Mouse (Mus musculus): ENCODE results near the gene Plekhm3. TPM values are rescaled to one million over a fixed set of nuclear protein-coding genes. Genes with fewer than 3 reads are reported as not detected.

The Plekhm3 gene
- total RNA-seq, 1 experiment, result 9.8 TPM

DNA sequence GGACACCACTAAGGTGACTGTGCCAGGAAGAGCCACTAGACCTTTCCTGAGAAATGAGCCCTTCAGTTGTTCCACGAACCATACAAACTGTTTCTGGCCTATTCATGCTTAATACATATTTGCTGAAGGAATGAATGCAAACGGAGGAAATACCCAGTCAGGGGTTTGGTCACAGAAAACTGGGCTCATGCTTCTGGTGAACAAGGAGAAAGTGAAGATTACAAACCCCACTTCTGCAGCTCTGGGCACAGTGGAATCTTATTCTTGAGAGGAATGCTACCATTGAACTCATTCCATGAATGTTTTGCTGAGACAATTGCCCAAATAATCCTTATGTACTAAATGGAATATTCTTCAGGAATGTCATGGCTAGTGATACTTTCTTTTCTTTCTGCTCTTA, 106.3 kb downstream of the Plekhm3 start:
- TF ChIP-seq HCFC1 (IDR thresholded peaks at IDR 0.05; ENCODE audit: borderline replicate concordance, insufficient read depth, low read length), result no peak
- no peak for TF ChIP-seq MAFK (IDR thresholded peaks at IDR 0.05; ENCODE audit: insufficient read depth, low read depth, low read length)
- no peak for TF ChIP-seq CHD2 (IDR thresholded peaks at IDR 0.05; ENCODE audit: low read depth, low read length)
- TF ChIP-seq ZNF384 (IDR thresholded peaks at IDR 0.05; ENCODE audit: low read depth, low read length), result no peak
- TF ChIP-seq ZC3H11A (IDR thresholded peaks at IDR 0.05; ENCODE audit: borderline replicate concordance, low read depth, low read length), result no peak
- no peak overlapping the region for H3K4me3 ChIP-seq (ENCODE audit: insufficient read depth in 1 of 2, low read depth in 1 of 2, low read length in 2 of 2, poor library complexity in 1 of 2, severe bottlenecking in 1 of 2)
- H3K9ac ChIP-seq (ENCODE audit: insufficient read depth, low read depth, low read length, poor library complexity, severe bottlenecking), result no peak overlapping the region
- no peak overlapping the region for H3K27ac ChIP-seq (ENCODE audit: insufficient read depth, low read depth, low read length, poor library complexity, severe bottlenecking)
- DNase-seq (ENCODE audit: low read depth, low spot score), result no peak
- H3K4me1 ChIP-seq (ENCODE audit: control insufficient read depth in 2 of 2, insufficient read depth in 2 of 2, low read length in 2 of 2, poor library complexity in 1 of 2), result no peaks in the 10 kb centered on the region
- in situ Hi-C loops (cut with MboI; ENCODE audit: low sequenced_read_pairs in 2 of 2, unreplicated experiment in 2 of 2), result no loop called here
- H3K9me3 ChIP-seq (ENCODE audit: control insufficient read depth, insufficient read depth, low read depth, low read length), result no peaks in the 10 kb centered on the region
- no peaks in the 10 kb centered on the region for H3K36me3 ChIP-seq (ENCODE audit: control insufficient read depth, insufficient read depth, low read length, poor library complexity, severe bottlenecking)

DNA sequence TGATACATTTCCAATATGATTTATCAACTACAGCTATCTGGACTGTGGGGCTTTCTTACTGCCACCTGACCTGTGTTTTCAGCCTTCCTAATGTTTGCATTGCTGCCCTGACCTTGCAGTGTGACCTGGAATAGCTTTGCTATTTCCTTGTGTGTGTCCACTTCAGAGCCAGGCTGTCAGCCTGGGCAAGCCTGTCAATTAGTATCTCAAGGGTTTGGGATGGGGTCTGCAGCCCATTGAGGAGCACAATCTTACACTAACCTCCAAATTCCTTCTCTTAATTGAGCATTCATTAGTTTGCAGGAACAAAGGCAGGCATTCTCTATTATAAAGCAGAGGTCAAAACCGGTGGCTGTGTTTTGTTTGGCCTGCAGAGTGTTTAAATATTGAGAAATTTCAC, 107.6 kb downstream of the Plekhm3 start:
- no peak for DNase-seq (ENCODE audit: low read depth, low spot score)
- TF ChIP-seq MAFK (IDR thresholded peaks at IDR 0.05; ENCODE audit: insufficient read depth, low read depth, low read length) (no peak), ZC3H11A (IDR thresholded peaks at IDR 0.05; ENCODE audit: borderline replicate concordance, low read depth, low read length) (no peak), CHD2 (IDR thresholded peaks at IDR 0.05; ENCODE audit: low read depth, low read length) (no peak), ZNF384 (IDR thresholded peaks at IDR 0.05; ENCODE audit: low read depth, low read length) (no peak), HCFC1 (IDR thresholded peaks at IDR 0.05; ENCODE audit: borderline replicate concordance, insufficient read depth, low read length) (no peak)
- H3K4me1 ChIP-seq (ENCODE audit: control insufficient read depth in 2 of 2, insufficient read depth in 2 of 2, low read length in 2 of 2, poor library complexity in 1 of 2), result no peaks in the 10 kb centered on the region
- H3K27ac ChIP-seq (ENCODE audit: insufficient read depth, low read depth, low read length, poor library complexity, severe bottlenecking), result no peak overlapping the region
- H3K9ac ChIP-seq (ENCODE audit: insufficient read depth, low read depth, low read length, poor library complexity, severe bottlenecking), result no peak overlapping the region
- H3K36me3 ChIP-seq (ENCODE audit: control insufficient read depth, insufficient read depth, low read length, poor library complexity, severe bottlenecking), result no peaks in the 10 kb centered on the region
- in situ Hi-C loops (cut with MboI; ENCODE audit: low sequenced_read_pairs in 2 of 2, unreplicated experiment in 2 of 2), result no loop called here
- H3K9me3 ChIP-seq (ENCODE audit: control insufficient read depth, insufficient read depth, low read depth, low read length), result no peaks in the 10 kb centered on the region
- no peak overlapping the region for H3K4me3 ChIP-seq (ENCODE audit: insufficient read depth in 1 of 2, low read depth in 1 of 2, low read length in 2 of 2, poor library complexity in 1 of 2, severe bottlenecking in 1 of 2)

DNA sequence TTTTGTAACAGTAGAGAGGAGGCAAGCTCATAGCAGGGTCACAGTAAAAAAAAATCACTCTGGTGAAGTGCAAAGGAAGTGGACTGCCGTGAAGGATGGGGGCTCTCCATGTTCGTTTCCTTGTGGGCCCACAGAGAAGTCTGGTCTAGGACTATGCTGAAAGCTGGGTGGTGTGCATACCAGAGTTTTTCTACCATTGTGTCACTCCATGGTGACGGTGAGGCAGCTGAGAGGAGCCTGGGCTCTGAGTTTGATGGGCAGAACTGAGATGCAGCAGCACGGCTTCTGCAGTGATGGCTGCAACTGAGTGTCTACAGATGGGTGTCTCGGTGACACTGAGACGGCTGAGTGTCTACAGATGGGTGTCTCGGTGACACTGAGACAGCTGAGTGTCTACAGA, 108.5 kb downstream of the Plekhm3 start:
- Histone ChIP-seq H3K4me1 (ENCODE audit: control insufficient read depth in 2 of 2, insufficient read depth in 2 of 2, low read length in 2 of 2, poor library complexity in 1 of 2) (no peaks in the 10 kb centered on the region), H3K27ac (ENCODE audit: insufficient read depth, low read depth, low read length, poor library complexity, severe bottlenecking) (no peak overlapping the region), H3K9ac (ENCODE audit: insufficient read depth, low read depth, low read length, poor library complexity, severe bottlenecking) (no peak overlapping the region), H3K4me3 (ENCODE audit: insufficient read depth in 1 of 2, low read depth in 1 of 2, low read length in 2 of 2, poor library complexity in 1 of 2, severe bottlenecking in 1 of 2) (no peak overlapping the region), H3K9me3 (ENCODE audit: control insufficient read depth, insufficient read depth, low read depth, low read length) (no peaks in the 10 kb centered on the region), H3K36me3 (ENCODE audit: control insufficient read depth, insufficient read depth, low read length, poor library complexity, severe bottlenecking) (no peaks in the 10 kb centered on the region)
- TF ChIP-seq CHD2 (IDR thresholded peaks at IDR 0.05; ENCODE audit: low read depth, low read length), result no peak
- no peak for TF ChIP-seq ZC3H11A (IDR thresholded peaks at IDR 0.05; ENCODE audit: borderline replicate concordance, low read depth, low read length)
- no peak for TF ChIP-seq ZNF384 (IDR thresholded peaks at IDR 0.05; ENCODE audit: low read depth, low read length)
- TF ChIP-seq HCFC1 (IDR thresholded peaks at IDR 0.05; ENCODE audit: borderline replicate concordance, insufficient read depth, low read length), result no peak
- no peak for TF ChIP-seq MAFK (IDR thresholded peaks at IDR 0.05; ENCODE audit: insufficient read depth, low read depth, low read length)
- DNase-seq (ENCODE audit: low read depth, low spot score), result no peak
- in situ Hi-C loops (cut with MboI; ENCODE audit: low sequenced_read_pairs in 2 of 2, unreplicated experiment in 2 of 2), result no loop called here

DNA sequence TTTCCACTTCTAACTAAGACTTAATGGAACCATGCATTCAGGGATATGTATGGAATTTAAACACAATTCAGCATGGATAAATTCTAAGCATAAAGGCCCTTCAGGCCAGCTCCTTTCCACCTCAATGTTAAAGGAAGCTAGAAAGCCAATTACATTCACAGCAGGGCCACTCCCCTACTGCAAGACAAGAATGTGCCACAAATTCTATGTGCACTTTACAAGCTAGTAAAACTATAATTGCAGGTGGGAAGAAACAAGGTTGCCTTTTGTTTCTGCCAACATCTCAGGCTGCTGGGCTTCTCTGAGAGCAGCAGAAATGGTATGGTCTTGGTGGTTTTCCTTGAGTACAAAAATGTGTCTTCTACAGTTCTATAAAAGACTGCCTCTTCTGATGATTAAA, 109.1 kb downstream of the Plekhm3 start:
- no peak for TF ChIP-seq ZNF384 (IDR thresholded peaks at IDR 0.05; ENCODE audit: low read depth, low read length)
- TF ChIP-seq MAFK (IDR thresholded peaks at IDR 0.05; ENCODE audit: insufficient read depth, low read depth, low read length), result no peak
- TF ChIP-seq HCFC1 (IDR thresholded peaks at IDR 0.05; ENCODE audit: borderline replicate concordance, insufficient read depth, low read length), result no peak
- no peak for TF ChIP-seq ZC3H11A (IDR thresholded peaks at IDR 0.05; ENCODE audit: borderline replicate concordance, low read depth, low read length)
- TF ChIP-seq CHD2 (IDR thresholded peaks at IDR 0.05; ENCODE audit: low read depth, low read length), result no peak
- DNase-seq (ENCODE audit: low read depth, low spot score), result no peak
- Histone ChIP-seq H3K9me3 (ENCODE audit: control insufficient read depth, insufficient read depth, low read depth, low read length) (no peaks in the 10 kb centered on the region), H3K9ac (ENCODE audit: insufficient read depth, low read depth, low read length, poor library complexity, severe bottlenecking) (no peak overlapping the region), H3K4me3 (ENCODE audit: insufficient read depth in 1 of 2, low read depth in 1 of 2, low read length in 2 of 2, poor library complexity in 1 of 2, severe bottlenecking in 1 of 2) (no peak overlapping the region), H3K4me1 (ENCODE audit: control insufficient read depth in 2 of 2, insufficient read depth in 2 of 2, low read length in 2 of 2, poor library complexity in 1 of 2) (no peaks in the 10 kb centered on the region), H3K27ac (ENCODE audit: insufficient read depth, low read depth, low read length, poor library complexity, severe bottlenecking) (no peak overlapping the region), H3K36me3 (ENCODE audit: control insufficient read depth, insufficient read depth, low read length, poor library complexity, severe bottlenecking) (no peaks in the 10 kb centered on the region)
- in situ Hi-C loops (cut with MboI; ENCODE audit: low sequenced_read_pairs in 2 of 2, unreplicated experiment in 2 of 2), result no loop called here

DNA sequence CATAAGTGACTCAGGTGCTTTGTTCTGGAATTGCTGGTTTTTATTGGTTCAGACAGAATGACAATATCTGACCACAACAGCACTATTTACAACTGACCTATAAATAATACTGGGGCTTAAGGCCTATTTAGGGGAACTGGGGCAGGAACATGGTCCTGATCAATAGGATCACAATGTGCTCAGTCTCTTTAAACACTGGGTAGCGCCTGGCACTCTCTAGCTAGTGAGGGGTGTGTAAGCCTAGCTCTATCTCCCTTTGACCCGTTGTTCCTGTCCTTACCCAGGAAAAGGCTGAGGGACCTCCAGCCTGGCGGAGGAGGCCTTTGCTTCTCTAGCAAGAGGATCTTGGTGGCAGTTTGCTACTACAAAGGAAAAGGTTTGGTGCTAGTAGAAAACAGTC, 111.6 kb downstream of the Plekhm3 start:
- in situ Hi-C loops (cut with MboI; ENCODE audit: low sequenced_read_pairs in 2 of 2, unreplicated experiment in 2 of 2), result no loop called here
- no peak overlapping the region for H3K9ac ChIP-seq (ENCODE audit: insufficient read depth, low read depth, low read length, poor library complexity, severe bottlenecking)
- H3K27ac ChIP-seq (ENCODE audit: insufficient read depth, low read depth, low read length, poor library complexity, severe bottlenecking), result no peak overlapping the region
- TF ChIP-seq ZC3H11A (IDR thresholded peaks at IDR 0.05; ENCODE audit: borderline replicate concordance, low read depth, low read length), result no peak
- no peak for TF ChIP-seq ZNF384 (IDR thresholded peaks at IDR 0.05; ENCODE audit: low read depth, low read length)
- no peak for TF ChIP-seq CHD2 (IDR thresholded peaks at IDR 0.05; ENCODE audit: low read depth, low read length)
- no peak for TF ChIP-seq MAFK (IDR thresholded peaks at IDR 0.05; ENCODE audit: insufficient read depth, low read depth, low read length)
- TF ChIP-seq HCFC1 (IDR thresholded peaks at IDR 0.05; ENCODE audit: borderline replicate concordance, insufficient read depth, low read length), result no peak
- H3K4me3 ChIP-seq (ENCODE audit: insufficient read depth in 1 of 2, low read depth in 1 of 2, low read length in 2 of 2, poor library complexity in 1 of 2, severe bottlenecking in 1 of 2), result no peak overlapping the region
- H3K9me3 ChIP-seq (ENCODE audit: control insufficient read depth, insufficient read depth, low read depth, low read length), result no peaks in the 10 kb centered on the region
- H3K4me1 ChIP-seq (ENCODE audit: control insufficient read depth in 2 of 2, insufficient read depth in 2 of 2, low read length in 2 of 2, poor library complexity in 1 of 2), result no peaks in the 10 kb centered on the region
- no peaks in the 10 kb centered on the region for H3K36me3 ChIP-seq (ENCODE audit: control insufficient read depth, insufficient read depth, low read length, poor library complexity, severe bottlenecking)
- no peak for DNase-seq (ENCODE audit: low read depth, low spot score)
